Mouse (Mus musculus) layer of hippocampus, postnatal 10 days (tissue): ENCODE measurements at regions not wholly inside any gene's neighbourhood (a gene's known extent, or its start where the extent isn't known, plus 50 kb on each side); places are given as distances from the start of the nearest gene placed in this dataset.

Source experiments
- DNase-seq, 2 experiments: peaks; one replicate each; pipeline ENCODE4 v3.0.0; 2021; ENCODE audit warnings: low spot score in 2 of 2

GRCm38 (mm10) chr12:59312703-59313102, 93.2 kb upstream of the Fbxo33 start:
- no peak for DNase-seq

- DNase-seq: no peak
Measured at GRCm38 (mm10) chr12:59307958-59308357, 88.4 kb upstream of the Fbxo33 start.

- no peak for DNase-seq
Measured at GRCm38 (mm10) chr12:59304522-59304921, 85.0 kb upstream of the Fbxo33 start.
